Mouse (Mus musculus) megakaryocyte, embryonic 14.5 days (primary cell): Measurements from ENCODE around the gene Unc50. TPM values are rescaled to one million over a fixed set of nuclear protein-coding genes. Genes with fewer than 3 reads are reported as not detected.

ENCODE experiments used
- H3K27me3 ChIP-seq: replicated peaks from 2 replicates; pipeline ENCODE3; 2012; ENCODE audit warnings: inconsistent platforms
- H3K36me3 ChIP-seq: replicated peaks from 2 replicates; pipeline ENCODE3; 2012; ENCODE audit warnings: low read length, inconsistent platforms, mixed read lengths
- H3K4me1 ChIP-seq: 2 replicates; pipeline ENCODE4 v1.6.1; 2012; ENCODE audit warnings: inconsistent platforms
- H3K4me3 ChIP-seq: replicated peaks from 2 replicates; pipeline ENCODE3; 2012; ENCODE audit warnings: moderate library complexity, mild to moderate bottlenecking, inconsistent platforms
- H3K9me3 ChIP-seq: 2 replicates; pipeline ENCODE4 v1.6.1; 2012; ENCODE audit warnings: inconsistent platforms
- FLI1 ChIP-seq: IDR thresholded peaks from 2 replicates; pipeline ENCODE4 v1.6.1; 2012; ENCODE audit warnings: low read length, inconsistent platforms, mixed read lengths
- GATA1 ChIP-seq: IDR thresholded peaks from 3 replicates; pipeline ENCODE4 v1.6.1; 2012; ENCODE audit warnings: mixed read lengths, low read length, inconsistent platforms, borderline replicate concordance
- polyA plus RNA-seq: library from polyadenylated mRNA; stranded (reverse); fragments of >175 nt; gene quantifications from 2 replicates; pipeline ENCODE4 v1.2.3, GENCODE M21; 2012; ENCODE audit warnings: low replicate concordance; ENCODE audit not compliant: insufficient read depth

Unc50 gene
- polyA plus RNA-seq, 1 experiment = 52.3 TPM

DNA sequence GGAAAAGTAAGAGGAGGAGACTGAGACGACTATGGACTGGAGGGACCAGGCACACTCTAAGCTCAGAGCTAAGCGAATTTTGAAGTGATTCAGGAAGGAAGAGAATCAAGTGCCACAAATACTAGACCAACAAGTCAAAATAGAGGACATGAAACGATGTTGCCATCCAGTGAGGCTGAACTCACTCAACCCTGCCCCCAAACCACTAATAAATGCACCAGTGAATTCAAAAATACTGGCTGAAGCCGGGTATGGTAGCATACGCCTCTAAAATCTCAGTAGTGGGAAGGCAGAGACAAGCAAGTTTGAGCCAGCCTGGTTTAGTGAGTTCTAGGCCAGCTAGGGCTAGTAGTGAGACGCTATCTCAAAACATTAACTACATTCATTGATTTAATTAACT is 50.8 kb downstream of the Unc50 start:
- TF ChIP-seq FLI1 = no peak
- no peak for TF ChIP-seq GATA1
- Histone ChIP-seq H3K4me3 (no peak overlapping the region), H3K36me3 (peaks cover 32% of the 10 kb centered on the region), H3K27me3 (no peaks in the 10 kb centered on the region), H3K9me3 (no peaks in the 10 kb centered on the region), H3K4me1 (peaks cover 66% of the 10 kb centered on the region)

- no peak overlapping the region for H3K4me3 ChIP-seq
- H3K4me1 ChIP-seq = peaks cover 65% of the 10 kb centered on the region
- H3K9me3 ChIP-seq = no peaks in the 10 kb centered on the region
- TF ChIP-seq FLI1 (no peak), GATA1 (no peak)
- no peaks in the 10 kb centered on the region for H3K27me3 ChIP-seq
- peaks cover 34% of the 10 kb centered on the region for H3K36me3 ChIP-seq
These were observed 51.4 kb downstream of the Unc50 start for GRCm38 (mm10) chr1:37481331-37481730.

- peaks cover 61% of the 10 kb centered on the region for H3K4me1 ChIP-seq
- peaks cover 51% of the 10 kb centered on the region for H3K36me3 ChIP-seq
- H3K4me3 ChIP-seq = no peak overlapping the region
- no peaks in the 10 kb centered on the region for H3K27me3 ChIP-seq
- TF ChIP-seq FLI1 (no peak), GATA1 (no peak)
- no peaks in the 10 kb centered on the region for H3K9me3 ChIP-seq
These were observed 54.7 kb downstream of the Unc50 start for GRCm38 (mm10) chr1:37484612-37485011.

DNA sequence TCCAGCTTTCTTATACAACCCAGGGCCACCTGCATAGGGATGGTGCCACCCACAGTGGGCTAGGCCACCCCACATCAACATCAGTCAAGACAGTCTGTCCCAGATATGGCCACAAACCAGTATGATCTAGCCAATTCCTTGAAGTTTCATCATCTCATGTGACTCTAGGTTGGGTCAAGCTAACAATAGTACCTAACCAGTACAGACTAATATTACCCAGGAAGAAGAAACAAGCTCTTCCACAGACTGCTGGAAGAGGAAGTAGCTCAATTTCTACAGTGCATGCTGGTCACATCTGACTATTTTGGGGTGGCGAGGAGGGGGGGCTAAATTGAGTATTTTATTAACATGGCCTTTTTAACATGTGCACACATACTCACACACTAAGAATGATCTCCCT is 56.5 kb downstream of the Unc50 start:
- peaks cover 52% of the 10 kb centered on the region for H3K36me3 ChIP-seq
- TF ChIP-seq FLI1 (no peak), GATA1 (no peak)
- H3K4me3 ChIP-seq = peak overlapping the region; percentile 65
- no peaks in the 10 kb centered on the region for H3K27me3 ChIP-seq
- no peaks in the 10 kb centered on the region for H3K9me3 ChIP-seq
- peaks cover 54% of the 10 kb centered on the region for H3K4me1 ChIP-seq

DNA sequence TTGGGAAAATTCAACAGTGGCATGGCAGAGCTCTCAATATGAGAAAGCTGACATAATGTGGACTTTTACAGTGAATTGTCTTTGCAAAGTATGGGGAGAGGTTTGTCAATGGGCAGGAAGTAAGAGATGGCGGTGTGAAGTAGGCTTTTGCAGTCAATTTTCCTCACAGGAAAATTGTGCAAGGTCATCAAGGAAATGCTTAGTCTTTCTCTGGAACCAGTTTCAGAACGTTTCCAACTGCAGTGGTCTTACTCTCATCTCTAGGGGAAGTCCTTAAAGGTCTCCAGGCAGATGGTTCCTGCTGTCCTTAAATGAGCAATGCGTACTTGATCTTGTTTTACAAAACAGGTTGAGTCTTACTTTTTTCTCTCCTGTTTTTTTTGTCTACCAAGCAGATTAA is 57.1 kb downstream of the Unc50 start:
- TF ChIP-seq GATA1 = no peak
- no peak for TF ChIP-seq FLI1
- H3K4me1 ChIP-seq = peaks cover 54% of the 10 kb centered on the region

GRCm38 (mm10) chr1:37488531-37488930 is 58.6 kb downstream of the Unc50 start:
- peaks cover 63% of the 10 kb centered on the region for H3K4me1 ChIP-seq
- H3K36me3 ChIP-seq = peaks cover 42% of the 10 kb centered on the region
- no peak overlapping the region for H3K4me3 ChIP-seq
- TF ChIP-seq GATA1 (no peak), FLI1 (no peak)
- no peaks in the 10 kb centered on the region for H3K9me3 ChIP-seq
- no peaks in the 10 kb centered on the region for H3K27me3 ChIP-seq

More for the DNA sequence above, 57.1 kb downstream of the Unc50 start:
- H3K4me3 ChIP-seq = peak overlapping the region; percentile 64
- peaks cover 48% of the 10 kb centered on the region for H3K36me3 ChIP-seq
- H3K27me3 ChIP-seq = no peaks in the 10 kb centered on the region
- H3K9me3 ChIP-seq = no peaks in the 10 kb centered on the region

Other genes starting within 250 kb of the Unc50 start
- gene Cnga3, start 215.7 kb upstream of the Unc50 start, polyA plus RNA-seq = not detected in 2 replicates
- gene Inpp4a, start 130.3 kb upstream of the Unc50 start, polyA plus RNA-seq = 2.5 and 7.7 TPM in 2 replicates
- 4.8 and 12.9 TPM in 2 replicates for gene Coa5, start within 50 bp of the Unc50 start, polyA plus RNA-seq
- gene Mgat4a, start 110.9 kb downstream of the Unc50 start, polyA plus RNA-seq = 0.27 and 0.30 TPM in 2 replicates